Mouse (Mus musculus) bone marrow, adult 2 months (tissue): ENCODE measurements around the gene Tlx2.

ENCODE experiments used
- CTCF ChIP-seq: fragments of 200-500 bp; IDR thresholded peaks from 2 replicates; pipeline ENCODE4 v1.5.1; 2011; ENCODE audit warnings: low read length, control low read depth; ENCODE audit not compliant: control insufficient read depth, insufficient read depth
- POLR2A ChIP-seq: fragments of 200-500 bp; IDR thresholded peaks from 2 replicates; pipeline ENCODE4 v1.6.1; 2011; ENCODE audit warnings: low read depth, mild to moderate bottlenecking, control low read depth, low read length, borderline replicate concordance; ENCODE audit not compliant: control insufficient read depth

- TF ChIP-seq CTCF = no peak
- no peak for TF ChIP-seq POLR2A
Measured at GRCm38 (mm10) chr6:83027293-83027692, 42.8 kb downstream of the Tlx2 start.
